Comparison of ENCODE assay signal across 8 mouse cellular contexts in the genomic region with DNA sequence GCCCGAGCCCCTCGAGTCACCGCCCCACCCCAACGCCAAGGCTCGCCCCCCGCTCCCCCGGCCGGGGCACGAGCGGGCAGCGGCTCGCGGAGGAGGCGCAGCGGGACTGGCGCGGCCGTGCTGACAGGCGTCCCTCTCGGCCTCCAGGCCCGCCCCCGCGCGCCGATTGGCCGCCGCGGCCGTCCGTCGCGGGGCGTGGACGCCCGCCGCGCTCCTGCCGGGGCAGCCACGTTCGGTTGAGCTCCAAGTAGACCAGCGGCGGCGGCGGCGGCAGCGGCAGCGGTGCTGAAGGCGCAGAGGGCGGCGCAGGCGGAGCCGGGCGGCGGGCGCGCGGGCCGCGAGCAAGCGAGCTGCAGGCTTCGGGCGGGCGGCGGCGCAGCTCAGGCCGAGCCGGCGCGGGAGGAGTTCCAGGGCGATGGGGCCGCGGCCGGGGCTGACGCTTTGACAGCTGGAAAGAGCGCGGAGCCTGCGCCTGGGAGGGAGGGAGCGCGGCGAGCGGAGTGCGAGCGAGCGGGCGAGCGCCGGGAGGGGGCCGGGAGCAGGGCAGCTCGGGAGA. TPM values are rescaled to one million over a fixed set of nuclear protein-coding genes. Genes with fewer than 3 reads are reported as not detected.
DNase-seq lines count a peak whose midpoint lies in the region; ATAC-seq and TF ChIP-seq lines count a peak whose summit lies in the region.

No protein-coding gene starts in this region.

- peak; percentile 64 for DNase-seq in ES-E14 (ENCODE audit: low read depth, low spot score)
- peak; percentile 94 to 96 for DNase-seq in cerebellum, adult 2 months
- peak; percentile 82 for DNase-seq in forelimb bud, embryonic 11.5 days (ENCODE audit: low read depth, low spot score)
- peak; percentile 95 for DNase-seq in layer of hippocampus, adult 9-11 months
- peak; percentile 95 for DNase-seq in ovary, postnatal 10 days (ENCODE audit: low spot score)
- peak; percentile 87 to 89 for DNase-seq in thymus, postnatal 10 days (ENCODE audit: low spot score in 2 of 2)

- TF ChIP-seq POLR2A in cerebellum, adult 2 months (IDR thresholded peaks at IDR 0.05; ENCODE audit: borderline replicate concordance, insufficient read depth, low read length), result peak; percentile 69

- H3K4me2 ChIP-seq in lung, embryonic 16.5 days (ENCODE audit: low read depth, low read length), result peak overlapping the region; percentile 77

- peak overlapping the region; percentile 92 for H3K9ac ChIP-seq in ES-E14 (ENCODE audit: insufficient read depth, low read depth, low read length, poor library complexity, severe bottlenecking)
- H3K9ac ChIP-seq in lung, embryonic 16.5 days (ENCODE audit: low read length), result peak overlapping the region; percentile 95

- no peak for TF ChIP-seq CTCF in cerebellum, adult 2 months (IDR thresholded peaks at IDR 0.05; ENCODE audit: borderline replicate concordance, insufficient read depth, low read depth, low read length)

- H3K27me3 ChIP-seq in cerebellum, adult 2 months (ENCODE audit: control insufficient read depth, insufficient read depth, low read length), result no peaks in the 10 kb centered on the region
- no peaks in the 10 kb centered on the region for H3K27me3 ChIP-seq in lung, embryonic 16.5 days (ENCODE audit: control insufficient read depth, insufficient read depth, low read depth, low read length)

- under 1% methylated on average over 70 of the region's 89 CpGs for WGBS in cerebellum, adult 2 months
- WGBS in lung, embryonic 16.5 days, result under 1% methylated on average over 70 of the region's 89 CpGs

- peak overlapping the region; percentile 95 for H3K27ac ChIP-seq in ES-E14 (ENCODE audit: insufficient read depth, low read depth, low read length, poor library complexity, severe bottlenecking)
- H3K27ac ChIP-seq in cerebellum, adult 2 months (ENCODE audit: insufficient read depth, low read length), result peak overlapping the region; percentile 98
- peak overlapping the region; percentile 99 for H3K27ac ChIP-seq in lung, embryonic 16.5 days (ENCODE audit: low read length)

- in situ Hi-C loops in ES-E14 (cut with MboI; ENCODE audit: low sequenced_read_pairs in 2 of 2, unreplicated experiment in 2 of 2), result no loop called here

- H3K4me1 ChIP-seq in ES-E14 (ENCODE audit: control insufficient read depth in 2 of 2, insufficient read depth in 2 of 2, low read length in 2 of 2, poor library complexity in 1 of 2), result peaks cover 5 to 26% of the 10 kb centered on the region in 2 experiments
- peaks cover 29% of the 10 kb centered on the region for H3K4me1 ChIP-seq in cerebellum, adult 2 months (ENCODE audit: control insufficient read depth, insufficient read depth, low read length)
- H3K4me1 ChIP-seq in lung, embryonic 16.5 days (replicated peaks; ENCODE audit: control insufficient read depth, insufficient read depth, low read length), result peaks cover 49% of the 10 kb centered on the region

- peak overlapping the region; percentile 77 to 82 for H3K4me3 ChIP-seq in ES-E14 (ENCODE audit: insufficient read depth in 1 of 2, low read depth in 1 of 2, low read length in 2 of 2, poor library complexity in 1 of 2, severe bottlenecking in 1 of 2)
- H3K4me3 ChIP-seq in cerebellum, adult 2 months (replicated peaks; ENCODE audit: insufficient read depth, low read depth, low read length), result peak overlapping the region; percentile 82
- peak overlapping the region; percentile 80 for H3K4me3 ChIP-seq in lung, embryonic 16.5 days (ENCODE audit: low read length)

- peak; percentile 25 to 55; a peak in 3 of 4 replicates for ATAC-seq in hematopoietic stem cell, adult 5-6 weeks (replicated peaks in 1 of 2; ENCODE audit: insufficient read depth in 1 of 2, low FRiP score in 2 of 2, low TSS enrichment in 1 of 2, low read depth in 1 of 2, poor library complexity in 2 of 2, severe bottlenecking in 2 of 2)
- peak; percentile 84 for ATAC-seq in lung, embryonic 16.5 days (ENCODE audit: low read depth)

- H3K9me3 ChIP-seq in ES-E14 (ENCODE audit: control insufficient read depth, insufficient read depth, low read depth, low read length), result no peaks in the 10 kb centered on the region
- H3K9me3 ChIP-seq in lung, embryonic 16.5 days (ENCODE audit: control insufficient read depth, low read length), result no peaks in the 10 kb centered on the region

- peaks cover 22% of the 10 kb centered on the region for H3K36me3 ChIP-seq in ES-E14 (ENCODE audit: control insufficient read depth, insufficient read depth, low read length, poor library complexity, severe bottlenecking)
- H3K36me3 ChIP-seq in lung, embryonic 16.5 days (ENCODE audit: control insufficient read depth, insufficient read depth, low read length), result peaks cover 2% of the 10 kb centered on the region; the same call in 1 of the 2 replicates

TF ChIP-seq in ES-E14, 5 proteins besides CTCF, POLR2A, EP300 and RAD21:
- TF ChIP-seq HCFC1 (IDR thresholded peaks at IDR 0.05; ENCODE audit: borderline replicate concordance, insufficient read depth, low read length), result no peak
- no peak for TF ChIP-seq MAFK (IDR thresholded peaks at IDR 0.05; ENCODE audit: insufficient read depth, low read depth, low read length)
- no peak for TF ChIP-seq ZC3H11A (IDR thresholded peaks at IDR 0.05; ENCODE audit: borderline replicate concordance, low read depth, low read length)
- no peak for TF ChIP-seq CHD2 (IDR thresholded peaks at IDR 0.05; ENCODE audit: low read depth, low read length)
- no peak for TF ChIP-seq ZNF384 (IDR thresholded peaks at IDR 0.05; ENCODE audit: low read depth, low read length)

RNA-seq across cellular contexts. Expression of a gene that starts 0.8 kb away (rescaled TPM):
- 42.3 and 42.6 TPM in 2 replicates for total RNA-seq in ES-E14 (2012; rRNA removed)
- polyA plus RNA-seq in cerebellum, adult 2 months (2012; rRNA removed), result 126 and 134 TPM in 2 replicates
- 47.4 and 51.3 TPM in 2 replicates for total RNA-seq in hematopoietic stem cell, adult 5-6 weeks (2017)
- 49.5 and 61.7 TPM in 2 replicates for polyA plus RNA-seq in lung, embryonic 16.5 days (2015; fragmentation: Nextera tagmentation; extraction: Ambion mirVana)

Comparison
In these comparisons a context has a peak if more than half of its experiments do, and no peak if none do; other contexts are left out.
1. Peak in every context shown above with its lines: DNase-seq, ATAC-seq, H3K4me3 ChIP-seq and H3K27ac ChIP-seq.